Mouse (Mus musculus): ENCODE measurements around the gene Nkx2-2.

Gene Nkx2-2

DNA sequence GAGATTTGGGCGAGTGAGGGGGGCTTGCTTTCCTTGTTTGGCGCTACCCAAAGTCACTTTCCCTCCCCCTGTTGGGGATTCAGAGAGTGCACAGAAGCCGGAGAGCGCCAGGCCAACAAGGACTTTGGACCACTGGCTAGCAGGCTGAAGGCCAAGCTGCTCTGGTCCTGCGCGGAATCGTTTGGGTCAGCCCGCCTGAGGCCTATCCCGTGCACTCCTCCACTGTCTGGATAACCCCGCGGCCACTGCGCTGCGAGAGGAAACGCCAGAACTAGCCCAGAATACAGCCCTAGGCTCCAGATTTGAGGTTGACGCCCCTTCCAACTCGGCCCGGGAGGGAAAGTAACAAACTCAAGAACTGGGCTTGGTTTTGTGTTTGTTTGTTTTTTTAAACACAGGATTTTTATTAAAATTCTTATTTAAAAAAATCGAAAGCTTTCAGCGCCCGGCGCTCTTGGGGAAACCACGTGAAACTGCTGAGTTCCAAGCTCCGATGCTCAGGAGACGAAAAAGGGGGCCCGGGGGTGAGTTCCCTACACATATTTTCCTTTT, 11.3 kb downstream of the Nkx2-2 start:
- in situ Hi-C loops (cut with MboI, MseI) = loop anchor here (25.0 kb wide), 1 partner anchor 970 kb away; the partner anchor contains the start of gene Insm1

DNA sequence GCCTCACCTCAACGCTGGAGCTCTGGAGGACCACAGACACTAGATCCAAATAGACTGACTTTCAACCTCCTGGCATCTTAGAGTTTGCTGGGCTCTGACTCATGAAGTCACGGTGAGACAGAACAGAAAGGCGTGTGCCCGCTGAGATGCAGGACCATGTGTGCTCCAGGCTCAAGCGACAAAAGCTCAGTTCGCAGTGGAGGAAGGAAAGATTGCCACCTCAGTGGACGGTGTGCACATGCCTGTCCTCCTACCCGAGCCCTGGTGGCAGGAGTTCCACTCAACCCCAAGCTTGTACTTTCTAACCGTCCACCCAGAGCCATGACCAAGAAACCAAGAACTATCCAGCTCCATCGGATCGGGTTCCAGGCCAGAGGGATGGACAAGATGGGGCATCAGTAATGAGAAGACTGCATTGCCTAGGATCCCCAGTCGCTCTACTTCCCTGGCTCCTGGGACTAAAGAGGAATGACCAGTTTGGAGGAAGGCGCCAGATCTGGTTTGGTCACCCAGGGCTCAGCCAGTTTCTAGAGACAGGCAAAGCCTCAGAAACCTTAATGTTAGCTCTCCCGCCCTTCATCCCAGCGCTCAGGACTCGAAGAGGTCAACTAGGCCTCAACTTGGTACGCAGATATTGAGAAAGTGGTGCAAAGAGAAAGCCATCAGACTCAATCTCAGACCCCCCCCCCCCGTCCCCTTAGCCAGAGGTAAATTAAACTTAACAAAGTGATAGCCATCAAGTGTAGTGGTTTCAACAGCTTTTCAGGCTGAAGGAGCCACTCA, 11.9 kb downstream of the Nkx2-2 start:
- in situ Hi-C loops (cut with MboI, MseI) = loop anchor here (25.0 kb wide), 1 partner anchor 970 kb away; the partner anchor contains the start of gene Insm1

DNA sequence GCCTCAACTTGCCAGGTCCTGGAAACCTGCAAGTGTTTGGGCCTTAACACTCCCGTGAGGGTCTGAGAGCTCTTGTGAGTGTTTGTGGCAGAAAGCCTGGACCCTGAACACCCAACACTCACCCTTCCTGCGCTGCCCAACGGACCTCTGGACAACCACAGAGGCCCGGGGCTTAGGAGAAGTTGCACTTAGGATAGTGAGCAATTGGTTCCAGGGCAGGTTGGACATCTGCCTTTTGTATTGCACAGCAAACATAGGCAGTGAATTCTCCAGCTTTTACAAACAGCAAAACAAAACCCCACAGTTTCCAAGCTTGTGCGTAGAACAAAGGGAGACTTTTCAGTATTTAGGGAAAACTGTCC, 12.8 kb downstream of the Nkx2-2 start:
- in situ Hi-C loops (cut with MboI, MseI) = loop anchor here (25.0 kb wide), 1 partner anchor 969 kb away; the partner anchor contains the start of gene Insm1

DNA sequence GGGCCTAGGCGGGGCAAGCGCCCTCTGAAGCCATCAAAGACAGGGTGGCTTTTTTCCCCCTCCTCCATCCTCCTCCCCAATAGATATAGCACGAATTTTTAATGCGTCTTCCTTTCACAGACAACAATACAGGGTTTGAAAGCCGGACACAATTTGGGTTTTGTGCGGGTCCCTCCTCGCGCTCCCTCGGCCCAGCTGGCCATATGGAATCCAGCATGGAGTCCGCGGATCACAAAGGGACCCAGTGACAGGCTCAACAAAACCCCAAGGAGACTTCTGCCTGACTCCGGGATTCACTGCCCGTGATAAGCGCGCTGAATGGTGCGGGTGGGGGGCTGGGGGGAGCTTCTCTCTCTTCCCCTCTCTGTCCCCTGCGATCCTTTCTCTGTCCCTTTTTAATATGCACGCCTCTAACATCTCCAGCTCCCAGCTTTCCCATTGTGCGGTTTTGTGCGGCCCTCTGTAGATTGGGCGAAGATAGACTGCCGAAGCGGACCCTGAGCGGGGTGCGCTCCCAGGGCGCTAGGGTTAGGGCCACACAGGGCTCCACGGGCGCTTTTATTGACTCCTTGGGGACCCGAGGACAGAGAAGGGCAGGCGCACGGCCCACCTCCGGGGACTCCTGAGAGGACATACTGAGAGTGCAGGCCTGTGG, 13.3 kb downstream of the Nkx2-2 start:
- in situ Hi-C loops (cut with MboI, MseI) = loop anchor here (25.0 kb wide), 1 partner anchor 968 kb away; the partner anchor contains the start of gene Insm1

DNA sequence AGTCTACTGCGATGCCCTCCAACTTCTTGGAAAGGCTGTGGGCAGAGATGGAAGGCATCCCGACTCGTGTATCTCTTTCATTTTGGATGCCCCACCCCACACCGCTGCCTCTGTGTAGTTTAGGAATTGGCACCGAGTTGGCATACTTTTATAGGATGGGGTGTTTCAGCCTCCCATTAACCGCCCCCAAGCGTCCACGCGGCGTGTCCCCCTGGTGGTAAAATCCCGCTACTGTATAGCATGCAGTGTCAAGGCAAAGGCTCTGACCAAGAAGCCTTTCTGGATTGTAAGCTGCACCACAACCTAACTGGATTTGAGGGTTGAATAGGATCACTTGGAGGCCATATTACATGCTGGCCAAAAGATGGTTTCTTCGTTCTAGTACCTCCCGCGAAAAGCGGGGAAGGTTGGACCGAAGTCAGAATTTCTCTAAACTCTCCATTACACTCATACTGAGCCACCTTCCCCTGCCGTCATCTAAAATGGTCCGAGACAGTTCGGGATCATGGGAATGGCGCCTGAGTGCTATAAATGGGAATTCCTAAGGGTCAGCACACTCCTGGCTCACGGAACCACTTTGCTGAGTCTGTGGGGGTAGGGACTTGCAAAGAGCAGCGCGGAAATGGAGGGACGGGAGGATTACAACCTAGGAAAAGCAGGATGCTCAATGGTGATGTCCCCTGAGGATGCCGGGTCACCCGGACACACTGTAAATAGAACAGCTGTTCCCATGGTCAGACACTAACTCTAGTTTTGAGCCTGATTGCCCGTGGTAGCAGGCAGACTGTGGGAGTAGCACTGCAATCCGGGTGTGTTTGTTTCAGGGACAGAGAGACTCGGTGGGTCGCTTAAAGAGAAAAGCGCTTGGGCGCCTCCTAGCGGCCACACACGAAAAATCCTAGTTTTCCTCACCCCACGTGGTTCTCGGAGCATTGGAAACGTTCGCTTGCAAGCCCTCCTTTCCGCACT, 15.7 kb downstream of the Nkx2-2 start:
- in situ Hi-C loops (cut with MboI, MseI) = loop anchor here (5.0 to 25.0 kb wide), 4 partner anchors 84 to 966 kb away; partner anchors contain the start of gene Insm1

DNA sequence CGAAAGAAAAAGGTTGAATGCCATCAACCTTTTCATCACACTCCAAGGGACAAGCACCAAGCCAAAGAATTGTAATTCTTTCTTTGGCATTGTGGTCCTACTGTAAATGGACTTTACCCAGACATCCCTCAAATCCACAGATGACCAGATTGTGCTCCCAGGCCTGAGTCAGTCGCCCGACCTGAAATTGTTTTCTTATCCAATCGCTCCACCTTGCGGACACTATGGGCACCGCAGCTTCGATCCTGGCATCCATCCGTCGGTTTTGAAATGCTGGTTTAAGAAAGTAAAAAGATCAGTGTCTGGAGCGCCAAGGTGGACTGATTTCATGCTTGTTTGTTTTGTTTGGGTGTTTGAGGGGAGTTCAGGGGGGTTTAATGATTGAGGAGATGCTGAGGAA, 16.4 kb downstream of the Nkx2-2 start:
- in situ Hi-C loops (cut with MboI, MseI) = loop anchor here (5.0 to 25.0 kb wide), 4 partner anchors 83 to 965 kb away; partner anchors contain the start of gene Insm1

- in situ Hi-C loops (cut with MboI, MseI) = loop anchor here (5.0 to 25.0 kb wide), 4 partner anchors 80 to 963 kb away; partner anchors contain the start of gene Insm1
Measured at GRCm38 (mm10) chr2:147175296-147175695, 18.7 kb downstream of the Nkx2-2 start.

DNA sequence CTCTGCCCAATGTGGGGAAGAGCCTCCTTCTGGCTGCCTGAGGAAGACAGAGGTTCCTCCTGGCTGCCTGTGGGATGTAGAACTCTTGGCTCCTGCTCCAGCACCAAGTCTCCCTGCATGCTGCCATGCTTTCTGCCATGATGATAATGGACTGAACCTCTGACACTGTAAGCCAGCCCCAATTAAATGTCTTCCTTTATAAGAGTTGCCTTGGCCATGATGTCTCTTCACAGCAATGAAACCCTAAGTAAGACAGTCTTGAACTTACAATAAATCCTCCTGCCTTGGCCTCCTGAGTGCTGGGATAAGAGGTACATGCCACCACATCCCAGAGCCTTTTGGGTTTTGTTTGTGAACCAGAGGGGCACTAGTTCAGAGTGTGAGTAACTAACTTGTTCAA, 20.3 kb downstream of the Nkx2-2 start:
- in situ Hi-C loops (cut with MboI, MseI) = loop anchor here (10.0 kb wide), 1 partner anchor 79 kb away; no protein-coding TSS in a partner anchor

DNA sequence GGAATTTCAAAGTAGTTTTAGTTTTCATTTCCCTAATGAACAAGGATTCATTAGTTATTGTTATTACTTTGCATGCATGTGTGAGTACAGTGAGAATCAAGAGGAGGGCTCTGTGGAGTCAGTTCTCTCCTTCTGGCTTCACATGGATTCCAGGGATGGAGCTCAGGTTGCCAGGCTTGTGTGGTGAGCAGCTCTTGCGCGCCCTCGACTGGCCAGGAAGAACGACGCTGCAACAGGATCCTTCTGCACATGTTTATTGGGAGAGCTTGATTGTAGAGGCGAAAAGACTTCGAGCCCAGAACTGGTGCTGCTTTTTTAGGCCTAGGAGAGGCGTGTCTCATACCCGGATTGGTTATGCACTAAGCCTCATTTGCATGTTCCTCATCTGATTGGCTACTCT, 23.5 kb downstream of the Nkx2-2 start:
- in situ Hi-C loops (cut with MboI, MseI) = loop anchor here (10.0 kb wide), 1 partner anchor 76 kb away; no protein-coding TSS in a partner anchor

- in situ Hi-C loops (cut with MboI, MseI) = loop anchor here (5.0 kb wide), 1 partner anchor 39 kb away; no protein-coding TSS in a partner anchor
Measured at GRCm38 (mm10) chr2:147165863-147166262, 28.2 kb downstream of the Nkx2-2 start.

DNA sequence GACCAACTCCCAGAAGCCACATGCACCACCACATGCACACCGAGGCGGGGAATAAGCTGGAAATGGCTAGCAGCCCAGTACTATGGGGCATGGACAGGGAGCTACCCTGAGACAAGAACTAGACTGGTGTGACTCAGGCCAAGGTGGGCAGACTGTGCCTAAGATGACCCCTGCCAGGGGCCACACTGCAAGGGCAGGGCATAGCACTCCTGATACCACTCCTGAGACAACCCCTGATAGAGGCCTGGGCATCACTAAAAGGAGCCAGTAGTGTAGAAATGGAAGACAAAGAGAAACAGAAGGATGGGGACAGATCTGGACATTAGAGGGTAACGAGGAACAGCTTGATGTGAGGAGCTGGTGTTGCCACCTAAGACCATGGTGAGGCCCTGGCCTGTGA, 28.7 kb downstream of the Nkx2-2 start:
- in situ Hi-C loops (cut with MboI, MseI) = loop anchor here (5.0 kb wide), 1 partner anchor 38 kb away; no protein-coding TSS in a partner anchor

DNA sequence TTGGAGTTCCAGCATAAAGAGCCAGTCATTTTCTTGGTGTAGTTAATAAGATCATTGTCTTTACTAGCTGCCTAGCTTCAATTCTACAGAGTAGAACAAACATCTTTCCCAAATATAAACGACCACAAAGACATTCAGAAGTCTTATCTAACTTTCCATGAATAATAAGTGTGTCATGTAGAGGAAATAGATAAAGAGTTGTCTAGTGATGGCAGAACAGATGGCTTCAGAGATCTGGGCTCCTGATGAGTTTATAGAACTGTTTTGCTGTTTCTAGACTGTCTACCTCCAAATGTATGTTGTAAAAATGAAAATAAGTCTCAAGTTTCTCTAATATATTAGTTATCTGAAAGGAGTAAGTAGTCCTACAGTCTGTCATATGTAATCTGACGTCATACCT, 41.5 kb downstream of the Nkx2-2 start:
- in situ Hi-C loops (cut with MboI, MseI) = no loop called here

Data from T-helper 1 cell (primary cell).